Mouse (Mus musculus) liver, embryonic 15.5 days (tissue): ENCODE measurements around the gene Pkp3. TPM values are rescaled to one million over a fixed set of nuclear protein-coding genes. Genes with fewer than 3 reads are reported as not detected.

Source experiments
- ATAC-seq: fragments of 200-750 bp; cut with Nextera tagmentation; 2 replicates; pipeline ENCODE4 v1.8.0; 2017; ENCODE audit warnings: moderate number of reproducible peaks, mild to moderate bottlenecking, moderate library complexity; ENCODE audit not compliant: insufficient read depth
- H3K27ac ChIP-seq: fragments of 300-500 bp; sonication (generic); replicated peaks from 2 replicates; pipeline ENCODE4 v1.5.1; 2015; ENCODE audit warnings: mild to moderate bottlenecking, inconsistent platforms
- H3K27me3 ChIP-seq: fragments of 300-500 bp; sonication (generic); 2 replicates; pipeline ENCODE4 v1.6.1; 2015; ENCODE audit warnings: mild to moderate bottlenecking, inconsistent platforms
- H3K36me3 ChIP-seq: fragments of 300-500 bp; sonication (generic); replicated peaks from 2 replicates; pipeline ENCODE4 v1.6.1; 2015; ENCODE audit warnings: moderate library complexity, mild to moderate bottlenecking, inconsistent platforms
- H3K4me1 ChIP-seq: fragments of 300-500 bp; sonication (generic); replicated peaks from 2 replicates; pipeline ENCODE4 v1.6.1; 2015; ENCODE audit warnings: inconsistent platforms
- H3K4me2 ChIP-seq: fragments of 300-500 bp; sonication (generic); 2 replicates; pipeline ENCODE4 v1.6.1; 2015; ENCODE audit warnings: moderate library complexity, mild to moderate bottlenecking, inconsistent platforms
- H3K4me3 ChIP-seq: fragments of 300-500 bp; sonication (generic); replicated peaks from 2 replicates; pipeline ENCODE4 v1.5.1; 2015; ENCODE audit warnings: mild to moderate bottlenecking, inconsistent platforms
- H3K9ac ChIP-seq: fragments of 300-500 bp; sonication (generic); 2 replicates; pipeline ENCODE4 v1.6.1; 2015; ENCODE audit warnings: moderate library complexity, mild to moderate bottlenecking, inconsistent platforms
- H3K9me3 ChIP-seq: fragments of 300-500 bp; sonication (generic); replicated peaks from 2 replicates; pipeline ENCODE4 v1.6.1; 2016; ENCODE audit warnings: inconsistent platforms
- WGBS: fragments of 180-500 bp; shearing (Covaris S2); methylation state at CpG from one replicate; pipeline ENCODE4 v1.1.7; 2015; ENCODE audit warnings: mixed read lengths; ENCODE audit not compliant: insufficient replicate concordance; 5-methylcytosine and 5-hydroxymethylcytosine counted together
- polyA plus RNA-seq: library from polyadenylated mRNA; unstranded; fragments of >200 nt; fragmentation: Nextera tagmentation; extraction: Ambion mirVana; gene quantifications from 2 replicates; pipeline ENCODE4 v1.2.1, GENCODE M21; 2015

Gene Pkp3
- polyA plus RNA-seq, 1 experiment from 2014 or later = 0.54 TPM

GRCm38 (mm10) chr7:141046931-141047580 lies 31.0 kb upstream of the Pkp3 start:
- H3K4me1 ChIP-seq = peaks cover 58% of the 10 kb centered on the region
- H3K4me2 ChIP-seq = peak overlapping the region; percentile 83
- no peaks in the 10 kb centered on the region for H3K36me3 ChIP-seq
- H3K9ac ChIP-seq = peak overlapping the region; percentile 18; the same call in 1 of the 2 replicates
- H3K4me3 ChIP-seq = no peak overlapping the region
- H3K9me3 ChIP-seq = no peaks in the 10 kb centered on the region
- H3K27me3 ChIP-seq = no peaks in the 10 kb centered on the region
- peak overlapping the region; percentile 86 for H3K27ac ChIP-seq
- peak; percentile 65 for ATAC-seq
- 18% methylated on average over 6 of the region's 6 CpGs for WGBS

- ATAC-seq = peak; percentile 60
- H3K4me1 ChIP-seq = peaks cover 55% of the 10 kb centered on the region
- peak overlapping the region; percentile 83 for H3K4me2 ChIP-seq
- H3K27ac ChIP-seq = peak overlapping the region; percentile 86
- H3K36me3 ChIP-seq = no peaks in the 10 kb centered on the region
- WGBS = 8% methylated on average over 16 of the region's 19 CpGs
- peak overlapping the region; percentile 32; the same call in 1 of the 2 replicates for H3K9ac ChIP-seq
- H3K9me3 ChIP-seq = no peaks in the 10 kb centered on the region
- H3K27me3 ChIP-seq = no peaks in the 10 kb centered on the region
- peak overlapping the region; percentile 43 for H3K4me3 ChIP-seq
Observed at GRCm38 (mm10) chr7:141047581-141048225, 30.3 kb upstream of the Pkp3 start.

DNA sequence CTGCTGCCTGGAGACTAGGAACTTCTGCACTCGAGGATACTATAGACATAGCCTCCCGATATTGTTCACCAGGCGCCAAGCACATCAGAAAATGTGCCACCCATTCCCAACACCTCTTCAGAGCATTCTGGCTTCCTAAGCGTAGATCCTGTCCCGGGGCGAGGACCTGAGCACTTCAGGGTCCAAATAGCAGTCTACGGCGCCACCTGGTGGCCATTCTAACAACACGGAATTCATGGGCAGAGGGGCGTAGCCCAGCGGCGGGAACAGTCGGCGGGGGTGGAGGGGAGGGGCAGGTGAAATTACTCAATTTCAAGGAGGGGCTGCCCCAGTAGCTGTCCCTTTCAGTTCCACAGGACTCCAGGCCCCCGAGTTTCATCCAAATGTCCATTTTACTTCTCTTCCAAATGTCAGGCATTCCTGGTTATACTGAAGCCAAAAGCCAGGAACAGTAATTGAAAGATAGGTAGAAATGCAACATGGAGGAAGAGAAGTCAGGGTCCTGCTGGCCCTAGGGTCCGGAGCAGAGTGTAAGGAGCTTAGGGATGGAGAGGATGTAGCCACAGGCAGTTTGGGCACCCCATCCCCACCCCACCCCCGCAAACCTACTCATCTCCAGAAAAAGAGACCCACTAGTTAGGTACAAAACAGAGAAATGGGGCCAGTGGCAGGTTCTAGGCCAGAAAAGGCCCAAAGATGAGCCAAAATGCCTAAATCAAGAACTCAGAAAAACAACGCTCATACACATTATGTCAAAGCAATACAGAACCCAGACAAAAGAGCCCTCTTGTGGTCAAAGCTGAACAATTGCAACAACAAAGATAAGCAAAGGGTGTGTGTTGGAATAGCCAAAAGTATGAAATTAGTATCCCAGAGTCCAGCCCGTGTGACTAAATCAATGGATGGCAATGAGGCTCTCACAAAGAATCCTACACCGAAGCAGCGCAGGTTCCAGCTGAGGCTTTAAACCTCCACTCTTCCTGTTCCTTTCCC lies 29.5 kb upstream of the Pkp3 start:
- H3K9me3 ChIP-seq = no peaks in the 10 kb centered on the region
- H3K36me3 ChIP-seq = no peaks in the 10 kb centered on the region
- 7% methylated on average over 21 of the region's 21 CpGs for WGBS
- peak overlapping the region; percentile 43 for H3K4me3 ChIP-seq
- H3K9ac ChIP-seq = peak overlapping the region; percentile 32; the same call in 1 of the 2 replicates
- peak overlapping the region; percentile 86 for H3K27ac ChIP-seq
- no peaks in the 10 kb centered on the region for H3K27me3 ChIP-seq
- H3K4me1 ChIP-seq = peaks cover 47% of the 10 kb centered on the region
- peak overlapping the region; percentile 83 for H3K4me2 ChIP-seq
- ATAC-seq = peak; percentile 75

- H3K4me2 ChIP-seq = no peak overlapping the region
- no peaks in the 10 kb centered on the region for H3K9me3 ChIP-seq
- no peak for ATAC-seq
- peaks cover 41% of the 10 kb centered on the region for H3K4me1 ChIP-seq
- H3K27ac ChIP-seq = no peak overlapping the region
- no peaks in the 10 kb centered on the region for H3K36me3 ChIP-seq
- no peaks in the 10 kb centered on the region for H3K27me3 ChIP-seq
- H3K9ac ChIP-seq = no peak overlapping the region
- H3K4me3 ChIP-seq = no peak overlapping the region
- 66% methylated on average over 2 of the region's 2 CpGs for WGBS
Observed at GRCm38 (mm10) chr7:141049326-141049725, 28.7 kb upstream of the Pkp3 start.

GRCm38 (mm10) chr7:141051060-141051685 lies 26.8 kb upstream of the Pkp3 start:
- 61% methylated on average over 17 of the region's 17 CpGs for whole genome bisulfite sequencing
- H3K9ac ChIP-seq = no peak overlapping the region
- no peak for ATAC-seq
- peaks cover 38% of the 10 kb centered on the region for H3K4me1 ChIP-seq
- H3K4me2 ChIP-seq = no peak overlapping the region
- no peak overlapping the region for H3K4me3 ChIP-seq
- H3K9me3 ChIP-seq = no peaks in the 10 kb centered on the region
- H3K27me3 ChIP-seq = peaks cover 6% of the 10 kb centered on the region; the same call in 1 of the 2 replicates
- no peak overlapping the region for H3K27ac ChIP-seq
- H3K36me3 ChIP-seq = no peaks in the 10 kb centered on the region

DNA sequence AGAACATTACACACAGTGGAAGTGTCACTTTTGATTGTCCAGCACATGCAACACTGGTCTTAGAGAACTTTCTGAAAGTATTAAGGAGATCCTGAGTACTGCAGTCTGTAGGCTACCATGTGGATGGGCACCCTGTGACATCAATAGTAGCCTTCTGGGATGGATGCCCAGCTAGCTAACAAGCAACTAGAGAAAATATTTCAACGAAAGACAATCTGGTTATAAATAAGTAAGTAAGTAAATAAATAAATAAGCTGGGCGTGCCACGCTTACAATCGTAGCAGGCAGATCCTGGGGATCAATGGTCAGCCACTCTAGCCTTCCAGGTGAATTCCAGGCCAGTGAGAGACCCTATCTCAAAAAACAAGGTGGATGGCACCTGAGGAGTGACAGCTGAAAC lies 26.0 kb upstream of the Pkp3 start:
- Histone ChIP-seq H3K4me2 (no peak overlapping the region; the same call in 1 of the 2 replicates), H3K36me3 (no peaks in the 10 kb centered on the region), H3K4me1 (peaks cover 29% of the 10 kb centered on the region), H3K4me3 (no peak overlapping the region), H3K27me3 (peaks cover 10% of the 10 kb centered on the region; the same call in 1 of the 2 replicates), H3K27ac (0 out of 2 replicates have a peak overlapping the region, but pooled peaks have one; percentile 30), H3K9me3 (no peaks in the 10 kb centered on the region), H3K9ac (no peak overlapping the region)
- ATAC-seq = no peak
- 69% methylated on average over 4 of the region's 4 CpGs for WGBS

DNA sequence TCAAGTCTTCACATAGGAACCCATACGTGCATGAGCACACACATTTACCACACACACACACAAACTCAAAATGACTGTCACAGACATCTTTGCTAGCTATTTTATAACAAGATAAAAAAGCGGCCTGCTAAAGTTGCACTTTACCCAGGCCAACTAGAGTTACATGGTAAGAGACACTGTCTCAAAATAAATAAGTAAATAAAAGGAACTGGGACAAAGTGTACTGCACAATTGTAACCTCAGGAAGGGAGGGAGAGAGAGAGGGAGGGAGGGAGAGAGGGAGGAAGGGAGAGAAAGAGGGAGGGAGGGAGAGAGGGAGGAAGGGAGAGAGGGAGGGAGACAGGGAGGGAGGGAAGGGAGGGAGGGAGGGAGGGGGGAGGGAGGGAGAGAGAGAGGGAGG lies 25.6 kb upstream of the Pkp3 start:
- 74% methylated on average over 2 of the region's 2 CpGs for WGBS
- Histone ChIP-seq H3K4me3 (no peak overlapping the region), H3K27ac (0 out of 2 replicates have a peak overlapping the region, but pooled peaks have one; percentile 30), H3K9ac (no peak overlapping the region), H3K4me1 (peaks cover 25% of the 10 kb centered on the region), H3K27me3 (peaks cover 13% of the 10 kb centered on the region), H3K4me2 (no peak overlapping the region; the same call in 1 of the 2 replicates), H3K36me3 (no peaks in the 10 kb centered on the region), H3K9me3 (no peaks in the 10 kb centered on the region)
- no peak for ATAC-seq

- Histone ChIP-seq H3K9ac (no peak overlapping the region), H3K4me3 (no peak overlapping the region), H3K4me2 (no peak overlapping the region), H3K9me3 (no peaks in the 10 kb centered on the region), H3K36me3 (no peaks in the 10 kb centered on the region), H3K27ac (no peak overlapping the region), H3K27me3 (peaks cover 46% of the 10 kb centered on the region), H3K4me1 (peaks cover 19% of the 10 kb centered on the region)
- 58% methylated on average over 4 of the region's 4 CpGs for WGBS
- no peak for ATAC-seq
Observed at GRCm38 (mm10) chr7:141055785-141056184, 22.2 kb upstream of the Pkp3 start.

DNA sequence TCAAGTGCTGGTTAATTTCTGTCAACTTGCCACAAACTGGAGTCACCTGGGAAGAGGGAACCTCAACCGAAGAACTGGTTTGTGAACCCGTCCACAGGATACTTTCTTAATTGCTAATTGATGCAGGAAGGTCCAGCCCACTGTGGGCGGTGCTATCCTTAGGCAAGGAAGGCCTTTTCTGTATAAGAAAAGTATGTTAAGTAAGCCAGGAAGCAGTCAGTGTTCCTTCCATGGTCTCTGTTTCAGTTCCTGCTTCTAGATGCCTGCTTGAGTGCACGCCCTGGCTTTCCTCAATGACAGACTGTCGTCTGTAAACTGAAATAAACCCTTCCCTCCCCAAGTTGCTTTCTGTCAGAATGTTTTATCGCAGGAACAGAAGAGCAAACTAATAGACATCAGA lies 21.0 kb upstream of the Pkp3 start:
- H3K9ac ChIP-seq = no peak overlapping the region
- no peak overlapping the region for H3K4me2 ChIP-seq
- H3K36me3 ChIP-seq = no peaks in the 10 kb centered on the region
- WGBS = 61% methylated on average over 6 of the region's 6 CpGs
- no peaks in the 10 kb centered on the region for H3K9me3 ChIP-seq
- H3K27ac ChIP-seq = no peak overlapping the region
- peaks cover 58% of the 10 kb centered on the region for H3K27me3 ChIP-seq
- H3K4me3 ChIP-seq = no peak overlapping the region
- ATAC-seq = no peak
- peaks cover 21% of the 10 kb centered on the region for H3K4me1 ChIP-seq

DNA sequence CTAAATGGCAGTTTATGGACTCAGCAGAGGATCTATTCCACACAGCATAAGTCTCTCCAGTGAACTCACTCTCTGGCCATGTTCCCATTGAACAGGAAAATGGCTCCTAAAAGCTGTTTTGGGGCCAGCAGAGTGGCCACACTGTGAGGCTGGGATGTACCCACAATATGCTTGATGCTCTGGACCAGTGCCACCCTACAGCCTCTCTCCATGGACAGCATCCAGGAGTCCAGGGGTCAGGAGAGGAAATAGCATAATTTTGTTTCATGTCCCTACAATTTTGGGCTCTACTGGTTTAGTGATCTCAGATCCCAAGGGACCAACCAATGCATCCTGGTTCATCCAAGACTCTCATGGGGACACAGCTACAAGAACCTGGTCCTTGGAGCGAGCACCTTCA lies 20.5 kb upstream of the Pkp3 start:
- H3K4me2 ChIP-seq = no peak overlapping the region
- peaks cover 18% of the 10 kb centered on the region for H3K4me1 ChIP-seq

More for the DNA sequence above, 20.5 kb upstream of the Pkp3 start:
- Histone ChIP-seq H3K27me3 (peaks cover 64% of the 10 kb centered on the region), H3K27ac (no peak overlapping the region), H3K36me3 (no peaks in the 10 kb centered on the region), H3K4me3 (no peak overlapping the region), H3K9ac (no peak overlapping the region), H3K9me3 (no peaks in the 10 kb centered on the region)
- 61% methylated on average over 1 of the region's 1 CpGs for WGBS
- ATAC-seq = no peak
